Mouse (Mus musculus): ENCODE data around the gene Gm49320. TPM values are rescaled to one million over a fixed set of nuclear protein-coding genes. Genes with fewer than 3 reads are reported as not detected.

Gm49320 gene
- polyA plus RNA-seq, 1 experiment from 2014 or later: 1.00 TPM

GRCm38 (mm10) chr8:4259805-4260170 lies 21.1 kb downstream of the Gm49320 start:
- no peak overlapping the region; the same call in 1 of the 2 replicates for H3K9ac ChIP-seq (ENCODE audit: low read length)
- DNase-seq (ENCODE audit: low spot score, missing footprints): peak; percentile 76

GRCm38 (mm10) chr8:4263105-4263791 lies 24.6 kb downstream of the Gm49320 start:
- no peak for DNase-seq (ENCODE audit: low spot score, missing footprints)
- 84% methylated on average over 8 of the region's 8 CpGs for WGBS
- no peak overlapping the region for H3K27ac ChIP-seq (ENCODE audit: low read depth, low read length)
- H3K4me3 ChIP-seq (ENCODE audit: low read depth, low read length): no peak overlapping the region
- no peaks in the 10 kb centered on the region for H3K9me3 ChIP-seq (ENCODE audit: control insufficient read depth, low read length)
- peaks cover 18% of the 10 kb centered on the region for H3K36me3 ChIP-seq (ENCODE audit: control insufficient read depth, insufficient read depth, low read length)
- ATAC-seq (ENCODE audit: low FRiP score): no peak
- peaks cover 7% of the 10 kb centered on the region for H3K4me1 ChIP-seq (ENCODE audit: control insufficient read depth, insufficient read depth, low read length)
- H3K9ac ChIP-seq (ENCODE audit: low read length): no peak overlapping the region
- H3K4me2 ChIP-seq: no peak overlapping the region
- no peaks in the 10 kb centered on the region for H3K27me3 ChIP-seq (ENCODE audit: control insufficient read depth, insufficient read depth, low read length)

More at GRCm38 (mm10) chr8:4259805-4260170, 21.1 kb downstream of the Gm49320 start:
- Histone ChIP-seq H3K27ac (ENCODE audit: low read depth, low read length) (peak overlapping the region; percentile 92), H3K27me3 (ENCODE audit: control insufficient read depth, insufficient read depth, low read length) (no peaks in the 10 kb centered on the region), H3K9me3 (ENCODE audit: control insufficient read depth, low read length) (no peaks in the 10 kb centered on the region), H3K4me3 (ENCODE audit: low read depth, low read length) (no peak overlapping the region), H3K36me3 (ENCODE audit: control insufficient read depth, insufficient read depth, low read length) (peaks cover 14% of the 10 kb centered on the region; the same call in 1 of the 2 replicates), H3K4me1 (ENCODE audit: control insufficient read depth, insufficient read depth, low read length) (peaks cover 17% of the 10 kb centered on the region), H3K4me2 (no peak overlapping the region)
- ATAC-seq (ENCODE audit: low FRiP score): no peak
- 84% methylated on average over 4 of the region's 4 CpGs for WGBS

- Histone ChIP-seq H3K36me3 (ENCODE audit: control insufficient read depth, insufficient read depth, low read length) (peaks cover 21% of the 10 kb centered on the region), H3K4me3 (ENCODE audit: low read depth, low read length) (no peak overlapping the region), H3K9ac (ENCODE audit: low read length) (no peak overlapping the region), H3K4me1 (ENCODE audit: control insufficient read depth, insufficient read depth, low read length) (no peaks in the 10 kb centered on the region), H3K4me2 (no peak overlapping the region), H3K9me3 (ENCODE audit: control insufficient read depth, low read length) (no peaks in the 10 kb centered on the region), H3K27me3 (ENCODE audit: control insufficient read depth, insufficient read depth, low read length) (no peaks in the 10 kb centered on the region), H3K27ac (ENCODE audit: low read depth, low read length) (no peak overlapping the region)
- WGBS: 93% methylated on average over 15 of the region's 15 CpGs
- no peak for ATAC-seq (ENCODE audit: low FRiP score)
- DNase-seq (ENCODE audit: low spot score, missing footprints): peak; percentile 8
These were observed 26.7 kb downstream of the Gm49320 start for GRCm38 (mm10) chr8:4265160-4265914.

GRCm38 (mm10) chr8:4267627-4268026 lies 29.0 kb downstream of the Gm49320 start:
- Histone ChIP-seq H3K4me2 (no peak overlapping the region), H3K27ac (ENCODE audit: low read depth, low read length) (no peak overlapping the region), H3K27me3 (ENCODE audit: control insufficient read depth, insufficient read depth, low read length) (no peaks in the 10 kb centered on the region), H3K9ac (ENCODE audit: low read length) (no peak overlapping the region), H3K36me3 (ENCODE audit: control insufficient read depth, insufficient read depth, low read length) (peaks cover 19% of the 10 kb centered on the region), H3K9me3 (ENCODE audit: control insufficient read depth, low read length) (no peaks in the 10 kb centered on the region), H3K4me3 (ENCODE audit: low read depth, low read length) (no peak overlapping the region), H3K4me1 (ENCODE audit: control insufficient read depth, insufficient read depth, low read length) (no peaks in the 10 kb centered on the region)
- ATAC-seq (ENCODE audit: low FRiP score): peak; percentile 69; the same call in 1 of the 2 replicates
- 77% methylated on average over 15 of the region's 15 CpGs for WGBS
- peak; percentile 72 for DNase-seq (ENCODE audit: low spot score, missing footprints)

- Histone ChIP-seq H3K36me3 (ENCODE audit: control insufficient read depth, insufficient read depth, low read length) (peaks cover 19% of the 10 kb centered on the region), H3K27me3 (ENCODE audit: control insufficient read depth, insufficient read depth, low read length) (no peaks in the 10 kb centered on the region), H3K4me2 (no peak overlapping the region), H3K4me1 (ENCODE audit: control insufficient read depth, insufficient read depth, low read length) (no peaks in the 10 kb centered on the region), H3K9ac (ENCODE audit: low read length) (no peak overlapping the region), H3K4me3 (ENCODE audit: low read depth, low read length) (no peak overlapping the region), H3K27ac (ENCODE audit: low read depth, low read length) (no peak overlapping the region), H3K9me3 (ENCODE audit: control insufficient read depth, low read length) (no peaks in the 10 kb centered on the region)
- DNase-seq (ENCODE audit: low spot score, missing footprints): no peak
- 89% methylated on average over 6 of the region's 6 CpGs for WGBS
- ATAC-seq (ENCODE audit: low FRiP score): no peak
These were observed 30.9 kb downstream of the Gm49320 start for GRCm38 (mm10) chr8:4269609-4270008.

GRCm38 (mm10) chr8:4275275-4276110 lies 36.8 kb downstream of the Gm49320 start, which contains the start of gene Timm44:
Gene Timm44 (minus strand): TSS chr8:4275913.
- Histone ChIP-seq H3K36me3 (ENCODE audit: control insufficient read depth, insufficient read depth, low read length) (0 out of 2 replicates have a peak, but pooled peaks cover 3% of the 10 kb centered on the region), H3K4me1 (ENCODE audit: control insufficient read depth, insufficient read depth, low read length) (peaks cover 3% of the 10 kb centered on the region; the same call in 1 of the 2 replicates), H3K4me2 (peak within 1 kb of the TSS; percentile 64), H3K9ac (ENCODE audit: low read length) (peak within 1 kb of the TSS; percentile 77), H3K27me3 (ENCODE audit: control insufficient read depth, insufficient read depth, low read length) (no peaks in the 10 kb centered on the region), H3K4me3 (ENCODE audit: low read depth, low read length) (peak within 1 kb of the TSS; percentile 58), H3K9me3 (ENCODE audit: control insufficient read depth, low read length) (no peaks in the 10 kb centered on the region), H3K27ac (ENCODE audit: low read depth, low read length) (0 out of 2 replicates have a peak within 1 kb of the TSS, but pooled peaks have one; percentile 25)
- DNase-seq (ENCODE audit: low spot score, missing footprints) (peak; percentile 100), ATAC-seq (ENCODE audit: low FRiP score) (peak; percentile 99)
- under 1% methylated on average over 39 of the region's 39 CpGs for WGBS

GRCm38 (mm10) chr8:4276111-4276465 lies 37.4 kb downstream of the Gm49320 start:
- 0 out of 2 replicates have a peak overlapping the region, but pooled peaks have one; percentile 25 for H3K27ac ChIP-seq (ENCODE audit: low read depth, low read length)
- H3K36me3 ChIP-seq (ENCODE audit: control insufficient read depth, insufficient read depth, low read length): 0 out of 2 replicates have a peak, but pooled peaks cover 3% of the 10 kb centered on the region
- H3K9me3 ChIP-seq (ENCODE audit: control insufficient read depth, low read length): no peaks in the 10 kb centered on the region
- H3K27me3 ChIP-seq (ENCODE audit: control insufficient read depth, insufficient read depth, low read length): no peaks in the 10 kb centered on the region
- H3K4me1 ChIP-seq (ENCODE audit: control insufficient read depth, insufficient read depth, low read length): peaks cover 3% of the 10 kb centered on the region; the same call in 1 of the 2 replicates
- WGBS: 26% methylated on average over 9 of the region's 9 CpGs
- no peak for ATAC-seq (ENCODE audit: low FRiP score)
- peak overlapping the region; percentile 70 for H3K9ac ChIP-seq (ENCODE audit: low read length)
- H3K4me2 ChIP-seq: peak overlapping the region; percentile 64
- peak overlapping the region; percentile 58 for H3K4me3 ChIP-seq (ENCODE audit: low read depth, low read length)
- DNase-seq (ENCODE audit: low spot score, missing footprints): no peak

- H3K4me2 ChIP-seq: no peak overlapping the region
- no peaks in the 10 kb centered on the region for H3K27me3 ChIP-seq (ENCODE audit: control insufficient read depth, insufficient read depth, low read length)
- no peak overlapping the region for H3K4me3 ChIP-seq (ENCODE audit: low read depth, low read length)
- no peak overlapping the region for H3K9ac ChIP-seq (ENCODE audit: low read length)
- no peak overlapping the region for H3K27ac ChIP-seq (ENCODE audit: low read depth, low read length)
- ATAC-seq (ENCODE audit: low FRiP score) (no peak), DNase-seq (ENCODE audit: low spot score, missing footprints) (no peak)
- H3K4me1 ChIP-seq (ENCODE audit: control insufficient read depth, insufficient read depth, low read length): no peaks in the 10 kb centered on the region
- peaks cover 25% of the 10 kb centered on the region for H3K36me3 ChIP-seq (ENCODE audit: control insufficient read depth, insufficient read depth, low read length)
- no peaks in the 10 kb centered on the region for H3K9me3 ChIP-seq (ENCODE audit: control insufficient read depth, low read length)
- WGBS: 93% methylated on average over 5 of the region's 5 CpGs
These were observed 54.1 kb downstream of the Gm49320 start for GRCm38 (mm10) chr8:4292738-4293137.
